Comparison of ENCODE assay signal across 8 mouse cellular contexts in the genomic region with DNA sequence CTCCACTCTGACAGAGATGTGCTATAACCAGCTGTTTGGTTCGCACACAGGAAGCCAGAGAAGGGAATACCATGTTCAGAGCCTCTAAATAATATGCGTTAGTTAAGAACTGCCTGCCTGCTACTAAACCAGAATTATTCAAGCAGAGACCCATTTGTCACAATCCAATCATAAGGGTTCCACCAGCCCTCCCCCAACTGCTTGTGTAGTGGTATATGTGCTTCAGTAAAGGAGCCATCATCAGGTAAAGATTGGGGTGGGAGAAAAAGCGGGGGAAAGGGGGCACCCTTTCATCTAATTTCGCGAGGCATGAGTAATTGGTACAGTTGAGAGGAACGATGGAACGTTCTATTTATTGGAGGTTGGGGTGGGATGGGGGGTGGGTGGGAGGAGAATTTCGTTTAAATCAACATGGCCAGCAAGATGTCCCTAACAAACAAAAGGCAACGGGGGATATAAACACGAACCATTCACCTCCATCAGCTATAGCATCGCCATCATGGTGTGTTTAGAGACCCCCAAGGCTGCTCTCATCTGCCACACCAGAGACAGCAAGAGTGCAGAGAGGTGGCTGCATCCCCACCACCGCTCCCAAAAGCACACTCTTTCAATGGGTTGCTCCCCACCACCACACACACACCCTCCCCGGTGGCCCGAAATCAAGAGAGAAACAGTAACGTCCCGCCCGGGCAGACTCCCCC. TPM values are rescaled to one million over a fixed set of nuclear protein-coding genes. Genes with fewer than 3 reads are reported as not detected.
DNase-seq lines count a peak whose midpoint lies in the region; ATAC-seq and TF ChIP-seq lines count a peak whose summit lies in the region.

No protein-coding gene starts in this region.

- peak; percentile 9 for DNase-seq in cerebellum, adult 9-11 months
- DNase-seq in cerebellum, adult 11 months: no peak
- DNase-seq in lung, postnatal 0 days (ENCODE audit: low spot score): no peak
- DNase-seq in lung, postnatal 25 days (ENCODE audit: low spot score): no peak
- no peak for DNase-seq in liver, embryonic 13.5 days
- no peak for DNase-seq in urinary bladder, postnatal 10 days (ENCODE audit: low spot score)
- no peak for DNase-seq in gastrocnemius, adult 18-20 months (ENCODE audit: low spot score)

- peak overlapping the region; percentile 85 for H3K4me3 ChIP-seq in lung, postnatal 0 days (ENCODE audit: low read depth, low read length)
- peak overlapping the region; percentile 95 for H3K4me3 ChIP-seq in forebrain, embryonic 13.5 days
- H3K4me3 ChIP-seq in liver, embryonic 13.5 days (replicated peaks): peak overlapping the region; percentile 83

- H3K4me2 ChIP-seq in lung, postnatal 0 days (replicated peaks; ENCODE audit: low read depth, low read length): peak overlapping the region; percentile 83
- H3K4me2 ChIP-seq in forebrain, embryonic 13.5 days: peak overlapping the region; percentile 84
- peak overlapping the region; percentile 95 for H3K4me2 ChIP-seq in liver, embryonic 13.5 days

- peak overlapping the region; percentile 92 for H3K27ac ChIP-seq in lung, postnatal 0 days (ENCODE audit: low read length)
- H3K27ac ChIP-seq in forebrain, embryonic 13.5 days: peak overlapping the region; percentile 97
- peak overlapping the region; percentile 86 for H3K27ac ChIP-seq in liver, embryonic 13.5 days

- H3K9ac ChIP-seq in lung, postnatal 0 days (replicated peaks; ENCODE audit: low read depth): peak overlapping the region; percentile 88
- H3K9ac ChIP-seq in forebrain, embryonic 13.5 days: peak overlapping the region; percentile 88
- H3K9ac ChIP-seq in liver, embryonic 13.5 days: peak overlapping the region; percentile 94

- no peaks in the 10 kb centered on the region; the same call in 1 of the 2 replicates for H3K36me3 ChIP-seq in lung, postnatal 0 days (ENCODE audit: insufficient read depth, low read length)
- no peaks in the 10 kb centered on the region for H3K36me3 ChIP-seq in forebrain, embryonic 13.5 days (ENCODE audit: poor library complexity, severe bottlenecking)
- H3K36me3 ChIP-seq in liver, embryonic 13.5 days: peaks cover 3% of the 10 kb centered on the region; the same call in 1 of the 2 replicates

- TF ChIP-seq EP300 in lung, postnatal 0 days (IDR thresholded peaks at IDR 0.05): no peak

- no peaks in the 10 kb centered on the region for H3K9me3 ChIP-seq in lung, postnatal 0 days (ENCODE audit: low read length)
- H3K9me3 ChIP-seq in forebrain, embryonic 13.5 days (replicated peaks): no peaks in the 10 kb centered on the region
- no peaks in the 10 kb centered on the region for H3K9me3 ChIP-seq in liver, embryonic 13.5 days (replicated peaks)

- 0 out of 2 replicates have a peak, but pooled peaks have one; percentile 3 for ATAC-seq in lung, postnatal 0 days
- peak; percentile 8; the same call in 1 of the 2 replicates for ATAC-seq in forebrain, embryonic 13.5 days
- no peak for ATAC-seq in liver, embryonic 13.5 days (ENCODE audit: low read depth)

- H3K27me3 ChIP-seq in lung, postnatal 0 days (replicated peaks; ENCODE audit: insufficient read depth, low read length): no peaks in the 10 kb centered on the region
- H3K27me3 ChIP-seq in forebrain, embryonic 13.5 days: no peaks in the 10 kb centered on the region
- no peaks in the 10 kb centered on the region for H3K27me3 ChIP-seq in liver, embryonic 13.5 days

- 3% methylated on average over 16 of the region's 17 CpGs for WGBS in lung, postnatal 0 days
- WGBS in forebrain, embryonic 13.5 days: 2% methylated on average over 17 of the region's 17 CpGs
- 5% methylated on average over 17 of the region's 17 CpGs for WGBS in liver, embryonic 13.5 days (ENCODE audit: insufficient replicate concordance)

- 0 out of 2 replicates have a peak, but pooled peaks cover 2% of the 10 kb centered on the region for H3K4me1 ChIP-seq in lung, postnatal 0 days (ENCODE audit: insufficient read depth, low read depth, low read length)
- H3K4me1 ChIP-seq in forebrain, embryonic 13.5 days: peaks cover 39% of the 10 kb centered on the region
- H3K4me1 ChIP-seq in liver, embryonic 13.5 days (replicated peaks): peaks cover 49% of the 10 kb centered on the region

- no peak for TF ChIP-seq CTCF in lung, postnatal 0 days (IDR thresholded peaks at IDR 0.05)

RNA-seq across cellular contexts. Expression of gene Pias1, which starts 8.1 kb away (rescaled TPM):
- polyA plus RNA-seq in lung, postnatal 0 days (2015; fragmentation: Nextera tagmentation; extraction: Ambion mirVana): 58.1 and 59.6 TPM in 2 replicates
- 57.1 and 62.7 TPM in 2 replicates for polyA plus RNA-seq in forebrain, embryonic 13.5 days (2015; fragmentation: Nextera tagmentation; extraction: Ambion mirVana)
- 25.6 and 30.6 TPM in 2 replicates for polyA plus RNA-seq in liver, embryonic 13.5 days (2015; fragmentation: Nextera tagmentation; extraction: Ambion mirVana)
- total RNA-seq in gastrocnemius, adult 18-20 months (2021): 10 to 100 TPM; 19.6 to 21.3 TPM
